Mouse (Mus musculus): Measurements from ENCODE around the gene Dtnbp1.

DNA sequence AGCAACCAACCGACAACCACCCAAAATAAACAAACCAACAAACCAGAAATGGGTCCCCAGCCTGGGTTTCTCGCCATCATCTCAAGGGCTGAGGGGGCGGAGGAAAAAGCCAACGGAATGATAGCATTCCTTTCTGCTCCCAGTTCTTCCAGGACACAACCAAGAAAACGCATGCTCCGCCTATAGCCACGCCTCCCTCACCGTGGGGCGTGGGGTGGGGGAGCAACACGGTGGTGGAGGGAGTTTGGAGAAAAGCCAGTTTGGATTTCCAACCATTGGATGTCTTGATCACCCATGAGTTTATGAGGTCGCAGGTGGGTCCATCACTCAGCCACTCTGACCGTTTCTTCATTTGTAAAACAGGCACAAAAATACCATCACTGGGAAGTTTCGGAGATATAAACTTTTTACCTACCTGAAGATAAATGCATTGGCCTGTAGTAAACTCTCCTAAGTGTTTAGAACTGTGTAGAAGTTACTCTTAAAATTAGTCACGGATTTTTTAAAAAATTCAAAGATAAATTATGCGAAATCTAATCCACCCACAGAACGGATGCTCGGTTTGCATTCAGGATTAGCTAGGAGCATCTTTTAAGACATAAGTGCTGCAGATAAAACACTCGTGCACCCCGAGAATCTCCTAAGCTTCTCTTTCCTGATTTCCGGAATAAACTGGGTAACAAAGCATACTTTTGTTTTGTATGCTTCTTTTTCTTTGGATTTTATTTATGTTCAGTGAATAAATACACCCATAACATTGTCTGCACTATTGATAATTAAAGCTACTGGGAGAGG is 21.6 kb upstream of the Dtnbp1 start:
- TF ChIP-seq FLI1 (IDR thresholded peaks at IDR 0.05; ENCODE audit: low read length) (no peak), GATA1 (IDR thresholded peaks at IDR 0.05; ENCODE audit: borderline replicate concordance, low read length) (no peak)

Data from megakaryocyte, embryonic 14.5 days (primary cell).